Mouse (Mus musculus): ENCODE results near the gene Dnaja2.

- TF ChIP-seq CTCF (conservative IDR thresholded peaks at IDR 0.05 in 1 of 2, IDR thresholded peaks at IDR 0.05 in 1 of 2; ENCODE audit: low read depth in 2 of 2, low read length in 2 of 2) (no peak), EP300 (IDR thresholded peaks at IDR 0.05; ENCODE audit: low read length) (no peak), HCFC1 (IDR thresholded peaks at IDR 0.05; ENCODE audit: low read depth, low read length) (no peak), BHLHE40 (IDR thresholded peaks at IDR 0.05; ENCODE audit: low read depth, low read length) (no peak), CHD2 (IDR thresholded peaks at IDR 0.05; ENCODE audit: low read length) (no peak), RCOR1 (conservative IDR thresholded peaks at IDR 0.05; ENCODE audit: low read depth, low read length) (no peak), USF1 (IDR thresholded peaks at IDR 0.05; ENCODE audit: low read depth, low read length) (no peak), ELF1 (IDR thresholded peaks at IDR 0.05; ENCODE audit: low read depth, low read length) (no peak), SIN3A (IDR thresholded peaks at IDR 0.05; ENCODE audit: low read length) (no peak), SMC3 (IDR thresholded peaks at IDR 0.05; ENCODE audit: low read depth, low read length) (no peak)
These were observed 47.6 kb upstream of the Dnaja2 start for GRCm38 (mm10) chr8:85602737-85603136.
